Mouse (Mus musculus): ENCODE results near the gene Jtb. TPM values are rescaled to one million over a fixed set of nuclear protein-coding genes. Genes with fewer than 3 reads are reported as not detected.

Gene Jtb
- polyA plus RNA-seq, 1 experiment from 2014 or later = 98.9 TPM

Small RNA genes within 50 kb of the gene (microRNA-seq; reads per million reads assigned to microRNA genes)
- not detected for gene Mir7012

Other genes starting within 250 kb of the Jtb start
- gene Hax1, start 232.8 kb upstream of the Jtb start, polyA plus RNA-seq (2014; fragmentation: Nextera tagmentation; extraction: Ambion mirVana) = 97.2 and 110 TPM in 2 replicates
- gene 4933434E20Rik, start 180.0 kb upstream of the Jtb start, polyA plus RNA-seq (2014; fragmentation: Nextera tagmentation; extraction: Ambion mirVana) = 219 and 232 TPM in 2 replicates
- 163 and 171 TPM in 2 replicates for gene Ubap2l, start 179.0 kb upstream of the Jtb start, polyA plus RNA-seq (2014; fragmentation: Nextera tagmentation; extraction: Ambion mirVana)
- 281 and 342 TPM in 2 replicates for gene Tpm3, start 158.9 kb upstream of the Jtb start, polyA plus RNA-seq (2014; fragmentation: Nextera tagmentation; extraction: Ambion mirVana)
- 0.35 and 0.52 TPM in 2 replicates for gene Nup210l, start 127.5 kb upstream of the Jtb start, polyA plus RNA-seq (2014; fragmentation: Nextera tagmentation; extraction: Ambion mirVana)
- 896 and 936 TPM in 2 replicates for gene Rps27, start 17.9 kb upstream of the Jtb start, polyA plus RNA-seq (2014; fragmentation: Nextera tagmentation; extraction: Ambion mirVana)
- gene Rab13, start 17.9 kb upstream of the Jtb start, polyA plus RNA-seq (2014; fragmentation: Nextera tagmentation; extraction: Ambion mirVana) = 8.0 and 12.4 TPM in 2 replicates
- gene Creb3l4, start 11.9 kb downstream of the Jtb start, polyA plus RNA-seq (2014; fragmentation: Nextera tagmentation; extraction: Ambion mirVana) = 1.3 and 2.4 TPM in 2 replicates
- 41.2 and 46.0 TPM in 2 replicates for gene Slc39a1, start 16.6 kb downstream of the Jtb start, polyA plus RNA-seq (2014; fragmentation: Nextera tagmentation; extraction: Ambion mirVana)
- 11.6 and 12.6 TPM in 2 replicates for gene Crtc2, start 22.6 kb downstream of the Jtb start, polyA plus RNA-seq (2014; fragmentation: Nextera tagmentation; extraction: Ambion mirVana)
- gene Dennd4b, start 33.6 kb downstream of the Jtb start, polyA plus RNA-seq (2014; fragmentation: Nextera tagmentation; extraction: Ambion mirVana) = 7.3 and 8.5 TPM in 2 replicates
- 14.3 and 21.6 TPM in 2 replicates for gene Gatad2b, start 61.6 kb downstream of the Jtb start, polyA plus RNA-seq (2014; fragmentation: Nextera tagmentation; extraction: Ambion mirVana)
- gene Slc27a3, start 158.3 kb downstream of the Jtb start, polyA plus RNA-seq (2014; fragmentation: Nextera tagmentation; extraction: Ambion mirVana) = 21.3 and 21.7 TPM in 2 replicates
- gene Ints3, start 202.0 kb downstream of the Jtb start, polyA plus RNA-seq (2014; fragmentation: Nextera tagmentation; extraction: Ambion mirVana) = 30.1 and 35.2 TPM in 2 replicates
- gene Npr1, start 234.3 kb downstream of the Jtb start, polyA plus RNA-seq (2014; fragmentation: Nextera tagmentation; extraction: Ambion mirVana) = 1.4 and 4.0 TPM in 2 replicates
- 262 and 269 TPM in 2 replicates for gene Ilf2, start 244.5 kb downstream of the Jtb start, polyA plus RNA-seq (2014; fragmentation: Nextera tagmentation; extraction: Ambion mirVana)